Mouse (Mus musculus) stomach, postnatal 0 days (tissue): ENCODE results near the gene Creb3l2.

Experiments used
- CTCF ChIP-seq: IDR thresholded peaks from 2 replicates; pipeline ENCODE4 v1.5.1; 2016; ENCODE audit warnings: antibody characterized with exemption, low read depth, mild to moderate bottlenecking, moderate library complexity
- EP300 ChIP-seq: optimal IDR thresholded peaks from 2 replicates; pipeline ENCODE3; 2016; ENCODE audit warnings: antibody characterized with exemption

GRCm38 (mm10) chr6:37406903-37407302, 35.0 kb downstream of the Creb3l2 start:
- TF ChIP-seq EP300 (no peak), CTCF (no peak)
